Mouse (Mus musculus) intestine, embryonic 15.5 days (tissue): ENCODE data around the gene A730049H05Rik. TPM values are rescaled to one million over a fixed set of nuclear protein-coding genes. Genes with fewer than 3 reads are reported as not detected.

Experiments used
- ATAC-seq: fragments of 200-750 bp; cut with Nextera tagmentation; 2 replicates; pipeline ENCODE4 v1.8.0; 2017; ENCODE audit warnings: moderate TSS enrichment, moderate library complexity
- H3K27ac ChIP-seq: fragments of 300-500 bp; sonication (generic); 2 replicates; pipeline ENCODE4 v1.5.1; 2015; ENCODE audit warnings: mild to moderate bottlenecking, inconsistent platforms
- H3K27me3 ChIP-seq: fragments of 300-500 bp; sonication (generic); replicated peaks from 2 replicates; pipeline ENCODE4 v1.6.1; 2015; ENCODE audit warnings: inconsistent platforms
- H3K36me3 ChIP-seq: fragments of 300-500 bp; sonication (generic); 2 replicates; pipeline ENCODE4 v1.6.1; 2015; ENCODE audit warnings: inconsistent platforms
- H3K4me1 ChIP-seq: fragments of 300-500 bp; sonication (generic); replicated peaks from 2 replicates; pipeline ENCODE4 v1.6.1; 2015; ENCODE audit warnings: inconsistent platforms
- H3K4me2 ChIP-seq: fragments of 300-500 bp; sonication (generic); replicated peaks from 2 replicates; pipeline ENCODE4 v1.6.1; 2015; ENCODE audit warnings: mild to moderate bottlenecking, inconsistent platforms
- H3K4me3 ChIP-seq: fragments of 300-500 bp; sonication (generic); replicated peaks from 2 replicates; pipeline ENCODE4 v1.5.1; 2015; ENCODE audit warnings: inconsistent platforms
- H3K9ac ChIP-seq: fragments of 300-500 bp; sonication (generic); 2 replicates; pipeline ENCODE4 v1.6.1; 2015; ENCODE audit warnings: inconsistent platforms
- H3K9me3 ChIP-seq: fragments of 300-500 bp; sonication (generic); 2 replicates; pipeline ENCODE4 v1.6.1; 2016; ENCODE audit warnings: inconsistent platforms
- WGBS: fragments of 180-500 bp; shearing (Covaris S2); methylation state at CpG from one replicate; pipeline ENCODE4 v1.1.7; 2015; 5-methylcytosine and 5-hydroxymethylcytosine counted together
- polyA plus RNA-seq: library from polyadenylated mRNA; unstranded; fragments of >200 nt; fragmentation: Nextera tagmentation; extraction: Ambion mirVana; gene quantifications from 2 replicates; pipeline ENCODE4 v1.2.1, GENCODE M21; 2015

Gene A730049H05Rik
- polyA plus RNA-seq, 1 experiment from 2014 or later, result 0.36 TPM

DNA sequence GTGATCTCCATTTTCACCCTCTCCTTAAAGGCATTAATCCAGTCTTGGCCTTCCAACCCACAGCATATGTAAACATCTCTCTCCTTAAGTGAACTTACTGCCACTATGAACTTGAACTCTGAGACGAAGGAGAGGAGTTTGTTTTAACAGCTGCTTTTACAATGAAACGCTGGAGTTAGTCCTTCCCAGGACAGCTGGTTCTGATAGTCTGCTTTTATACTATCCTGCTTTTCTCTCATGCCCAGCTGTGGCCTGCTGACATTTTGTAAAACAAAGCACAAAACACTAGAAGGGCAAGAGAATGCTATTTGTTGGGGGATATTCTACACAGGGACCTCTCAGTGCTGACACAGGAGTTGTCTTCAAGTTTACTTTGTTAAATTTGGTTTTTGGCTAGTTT is 25.7 kb downstream of the A730049H05Rik start:
- no peaks in the 10 kb centered on the region for H3K27me3 ChIP-seq
- no peak overlapping the region for H3K4me3 ChIP-seq
- no peaks in the 10 kb centered on the region for H3K36me3 ChIP-seq
- no peak for ATAC-seq
- no peaks in the 10 kb centered on the region for H3K9me3 ChIP-seq
- H3K9ac ChIP-seq, result no peak overlapping the region
- no peak overlapping the region for H3K4me2 ChIP-seq
- no peak overlapping the region for H3K27ac ChIP-seq
- H3K4me1 ChIP-seq, result no peaks in the 10 kb centered on the region
- 26% methylated on average over 2 of the region's 2 CpGs for WGBS

DNA sequence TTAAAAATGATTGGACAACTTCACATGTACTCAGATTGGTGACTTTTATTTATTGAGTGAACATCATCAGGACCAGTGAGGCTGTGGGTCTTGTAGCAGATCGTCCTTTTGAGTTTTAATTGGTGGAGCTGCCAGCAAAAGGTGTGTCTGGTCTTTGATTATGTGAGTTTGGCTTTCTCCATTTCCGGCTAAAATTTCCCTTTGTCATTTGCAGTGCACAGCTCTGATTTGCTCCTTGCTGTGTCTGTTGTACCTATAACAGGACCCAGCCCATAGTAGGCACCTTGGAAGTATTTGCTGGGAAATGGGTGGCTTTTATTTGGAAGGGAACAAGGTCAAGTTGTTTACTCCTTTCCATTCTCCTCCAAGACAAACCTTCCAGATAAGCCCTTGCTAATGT is 27.2 kb downstream of the A730049H05Rik start:
- no peaks in the 10 kb centered on the region for H3K27me3 ChIP-seq
- no peak for ATAC-seq
- no peak overlapping the region for H3K9ac ChIP-seq
- H3K4me2 ChIP-seq, result no peak overlapping the region
- no peaks in the 10 kb centered on the region for H3K4me1 ChIP-seq
- no peak overlapping the region for H3K4me3 ChIP-seq
- no peaks in the 10 kb centered on the region for H3K36me3 ChIP-seq
- no peak overlapping the region for H3K27ac ChIP-seq
- WGBS, result 93% methylated on average over 2 of the region's 2 CpGs
- H3K9me3 ChIP-seq, result no peaks in the 10 kb centered on the region

DNA sequence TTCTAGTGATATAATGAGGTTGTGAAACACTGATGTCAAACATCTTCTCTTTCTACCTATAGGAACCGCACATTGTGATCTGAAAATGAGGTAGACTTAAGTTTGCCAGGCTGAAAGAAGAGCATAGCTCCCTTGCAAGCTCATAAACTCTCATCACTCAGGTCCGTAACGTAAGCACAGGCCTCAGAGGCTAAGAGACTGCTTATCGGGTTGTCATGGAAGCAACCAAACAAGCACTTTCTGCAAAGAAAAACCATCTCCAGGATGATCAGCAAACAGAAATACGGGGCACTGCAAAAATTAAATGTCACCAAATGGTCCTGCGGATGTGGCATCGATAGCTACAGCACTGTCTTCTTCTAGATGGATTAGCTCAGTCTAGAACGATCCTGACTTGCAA is 29.6 kb downstream of the A730049H05Rik start:
- Histone ChIP-seq H3K9ac (no peak overlapping the region), H3K27ac (no peak overlapping the region), H3K27me3 (no peaks in the 10 kb centered on the region), H3K4me3 (no peak overlapping the region), H3K36me3 (no peaks in the 10 kb centered on the region), H3K4me2 (no peak overlapping the region), H3K9me3 (no peaks in the 10 kb centered on the region), H3K4me1 (no peaks in the 10 kb centered on the region)
- WGBS, result 63% methylated on average over 8 of the region's 8 CpGs
- no peak for ATAC-seq

DNA sequence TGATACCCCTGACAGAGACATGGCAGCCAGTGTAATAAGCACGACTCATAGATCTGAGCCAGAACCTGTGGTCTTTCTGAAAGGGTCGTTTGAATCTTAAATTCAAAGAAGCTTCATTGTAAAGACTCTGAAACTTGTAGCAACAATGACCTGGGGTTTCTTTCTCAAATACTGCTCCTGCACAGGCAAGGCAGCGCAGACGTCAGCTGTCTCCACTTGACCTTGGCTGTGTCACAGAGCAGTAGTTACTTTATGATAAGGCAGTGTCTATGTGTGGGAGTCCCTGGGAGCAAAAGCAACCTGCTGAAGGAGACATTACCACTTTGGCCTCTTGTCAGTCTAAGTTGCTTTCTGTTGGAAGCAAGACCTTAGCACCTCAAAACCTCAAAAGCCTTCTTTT is 30.3 kb downstream of the A730049H05Rik start:
- Histone ChIP-seq H3K4me3 (no peak overlapping the region), H3K27me3 (no peaks in the 10 kb centered on the region), H3K4me1 (no peaks in the 10 kb centered on the region), H3K27ac (no peak overlapping the region), H3K9me3 (no peaks in the 10 kb centered on the region), H3K4me2 (no peak overlapping the region), H3K9ac (no peak overlapping the region), H3K36me3 (no peaks in the 10 kb centered on the region)
- ATAC-seq, result no peak
- 60% methylated on average over 4 of the region's 4 CpGs for WGBS

DNA sequence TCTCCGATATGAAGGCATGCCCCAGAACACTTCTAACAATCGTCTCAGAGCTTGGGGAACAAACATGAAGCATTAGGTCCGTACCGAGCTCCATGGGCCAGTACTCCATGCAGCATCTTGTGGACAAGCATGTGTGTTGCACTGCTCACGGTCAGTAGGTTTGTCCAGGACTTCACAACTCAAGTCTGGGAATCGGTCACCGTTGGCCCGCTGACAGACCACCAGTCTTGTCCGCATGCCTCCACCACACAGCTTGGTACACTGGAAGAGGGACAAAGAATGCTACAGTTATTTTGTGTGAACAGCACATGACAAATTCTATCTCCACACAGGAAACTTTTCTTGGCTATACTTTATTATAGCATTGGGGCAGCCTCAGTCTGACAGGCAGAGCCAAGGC is 32.9 kb downstream of the A730049H05Rik start:
- 92% methylated on average over 9 of the region's 9 CpGs for WGBS
- no peak overlapping the region for H3K9ac ChIP-seq
- H3K4me2 ChIP-seq, result no peak overlapping the region
- H3K4me3 ChIP-seq, result no peak overlapping the region
- no peak overlapping the region for H3K27ac ChIP-seq
- no peaks in the 10 kb centered on the region for H3K27me3 ChIP-seq
- no peaks in the 10 kb centered on the region for H3K9me3 ChIP-seq
- no peaks in the 10 kb centered on the region for H3K36me3 ChIP-seq
- no peaks in the 10 kb centered on the region for H3K4me1 ChIP-seq
- no peak for ATAC-seq

DNA sequence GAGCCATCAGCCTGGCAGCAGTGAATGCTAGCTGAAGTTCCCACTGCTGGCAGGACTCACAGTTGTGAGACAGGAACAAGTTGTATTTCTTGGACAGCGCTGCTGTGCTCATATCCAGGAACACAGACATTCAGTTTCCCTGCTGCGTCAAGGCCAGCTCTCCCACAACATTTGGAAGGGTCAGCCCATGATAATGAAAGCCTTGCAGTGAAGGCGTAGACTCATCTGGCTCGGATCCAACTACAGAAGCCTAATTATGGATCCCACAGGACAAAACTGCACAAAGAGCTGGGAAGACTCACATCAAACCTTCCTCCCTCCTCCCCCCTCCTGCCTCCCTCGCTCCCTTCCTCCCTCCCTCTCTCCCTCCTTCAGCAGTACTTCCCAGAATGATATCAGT is 34.0 kb downstream of the A730049H05Rik start:
- no peak overlapping the region for H3K4me2 ChIP-seq
- H3K9me3 ChIP-seq, result no peaks in the 10 kb centered on the region
- no peaks in the 10 kb centered on the region for H3K4me1 ChIP-seq
- H3K27me3 ChIP-seq, result no peaks in the 10 kb centered on the region
- H3K9ac ChIP-seq, result no peak overlapping the region
- no peak overlapping the region for H3K27ac ChIP-seq
- ATAC-seq, result peak; percentile 66
- H3K36me3 ChIP-seq, result no peaks in the 10 kb centered on the region
- no peak overlapping the region for H3K4me3 ChIP-seq
- WGBS, result 41% methylated on average over 5 of the region's 5 CpGs

DNA sequence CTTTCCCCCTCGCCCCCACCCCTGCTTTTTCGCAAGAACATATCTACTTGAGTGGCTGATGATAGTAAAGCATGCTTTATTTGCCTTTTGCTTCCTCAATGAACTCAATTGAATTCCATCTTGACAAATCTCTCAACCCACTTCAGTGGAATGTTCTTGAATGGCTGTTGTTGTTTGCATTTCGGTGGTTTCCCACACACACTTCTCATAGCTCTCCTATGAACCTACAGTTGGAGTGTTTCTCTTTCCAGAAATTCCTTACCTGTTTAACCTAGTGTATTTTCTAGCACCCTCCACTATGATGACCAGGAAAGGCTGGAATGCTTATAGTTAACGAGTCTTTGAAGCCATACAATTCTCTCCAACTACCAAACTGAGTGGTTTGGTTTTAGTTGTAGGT is 38.6 kb downstream of the A730049H05Rik start:
- no peaks in the 10 kb centered on the region for H3K36me3 ChIP-seq
- H3K4me2 ChIP-seq, result no peak overlapping the region
- H3K27ac ChIP-seq, result no peak overlapping the region
- 73% methylated on average over 4 of the region's 4 CpGs for WGBS
- no peak overlapping the region for H3K4me3 ChIP-seq
- H3K9me3 ChIP-seq, result no peaks in the 10 kb centered on the region
- H3K27me3 ChIP-seq, result no peaks in the 10 kb centered on the region
- H3K4me1 ChIP-seq, result no peaks in the 10 kb centered on the region
- no peak for ATAC-seq
- H3K9ac ChIP-seq, result no peak overlapping the region

DNA sequence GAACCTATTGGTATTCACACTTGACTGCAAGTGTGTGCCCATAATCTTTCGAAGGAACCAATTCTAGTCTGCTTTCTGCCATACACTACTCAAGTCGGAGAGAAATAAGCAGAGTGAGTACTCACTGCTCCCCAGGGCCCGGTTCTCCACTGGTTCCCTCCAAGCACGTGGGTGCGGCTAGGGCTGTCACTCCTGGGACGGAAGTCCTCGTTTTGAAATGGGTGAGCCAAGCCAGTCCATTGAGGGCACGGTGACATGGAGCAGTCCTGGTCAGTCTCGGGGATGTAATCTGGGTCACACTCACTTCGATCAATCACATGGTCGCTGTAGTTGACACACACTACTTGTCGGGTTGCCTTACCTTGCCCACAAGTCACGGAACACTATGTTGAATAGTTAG is 41.5 kb downstream of the A730049H05Rik start:
- ATAC-seq, result no peak
- no peak overlapping the region for H3K27ac ChIP-seq
- no peaks in the 10 kb centered on the region for H3K27me3 ChIP-seq
- no peak overlapping the region for H3K4me2 ChIP-seq
- no peaks in the 10 kb centered on the region for H3K4me1 ChIP-seq
- no peak overlapping the region for H3K4me3 ChIP-seq
- H3K9me3 ChIP-seq, result no peaks in the 10 kb centered on the region
- no peaks in the 10 kb centered on the region for H3K36me3 ChIP-seq
- no peak overlapping the region for H3K9ac ChIP-seq
- WGBS, result 91% methylated on average over 13 of the region's 13 CpGs

DNA sequence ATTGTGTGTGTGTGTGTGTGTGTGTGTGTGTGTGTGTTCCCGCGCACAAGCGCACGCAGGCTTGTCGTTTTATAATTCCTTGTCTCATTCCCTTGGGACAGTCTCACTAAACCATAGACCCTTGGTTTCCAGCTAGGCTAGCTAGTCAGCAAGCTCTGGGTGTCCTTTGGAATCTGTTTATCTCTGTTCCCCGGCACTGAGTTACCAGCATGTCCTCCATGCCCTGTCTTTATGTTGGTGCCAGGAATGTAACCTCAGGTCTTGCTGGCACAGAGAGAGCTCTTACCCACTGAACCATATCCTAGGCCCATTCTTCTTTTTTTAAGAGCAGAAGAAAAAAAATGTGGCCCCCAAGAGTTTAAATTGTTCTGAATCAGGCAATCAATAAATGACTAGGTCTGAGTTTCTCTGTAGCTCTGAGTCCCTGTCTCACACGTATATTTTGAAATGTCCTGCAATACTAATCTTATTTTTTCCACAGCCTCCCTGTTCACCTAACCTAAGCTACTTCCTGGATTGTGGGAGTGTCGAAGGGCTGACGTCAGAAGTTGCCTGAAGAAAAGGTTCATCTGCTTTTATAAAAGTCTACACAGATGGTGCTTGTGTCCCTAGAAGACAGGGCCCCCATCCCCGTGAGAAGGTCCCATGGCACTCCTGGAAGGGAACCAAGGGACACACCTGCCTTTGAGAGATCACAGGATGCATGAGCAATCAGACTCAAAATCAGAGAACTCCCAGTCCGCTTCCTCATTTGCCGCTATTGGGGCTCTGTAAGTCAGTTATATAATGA is 42.6 kb downstream of the A730049H05Rik start:
- Histone ChIP-seq H3K27me3 (no peaks in the 10 kb centered on the region), H3K36me3 (no peaks in the 10 kb centered on the region), H3K27ac (no peak overlapping the region), H3K9me3 (no peaks in the 10 kb centered on the region), H3K4me1 (no peaks in the 10 kb centered on the region), H3K4me3 (no peak overlapping the region), H3K9ac (no peak overlapping the region), H3K4me2 (no peak overlapping the region)
- 81% methylated on average over 12 of the region's 12 CpGs for WGBS
- no peak for ATAC-seq

DNA sequence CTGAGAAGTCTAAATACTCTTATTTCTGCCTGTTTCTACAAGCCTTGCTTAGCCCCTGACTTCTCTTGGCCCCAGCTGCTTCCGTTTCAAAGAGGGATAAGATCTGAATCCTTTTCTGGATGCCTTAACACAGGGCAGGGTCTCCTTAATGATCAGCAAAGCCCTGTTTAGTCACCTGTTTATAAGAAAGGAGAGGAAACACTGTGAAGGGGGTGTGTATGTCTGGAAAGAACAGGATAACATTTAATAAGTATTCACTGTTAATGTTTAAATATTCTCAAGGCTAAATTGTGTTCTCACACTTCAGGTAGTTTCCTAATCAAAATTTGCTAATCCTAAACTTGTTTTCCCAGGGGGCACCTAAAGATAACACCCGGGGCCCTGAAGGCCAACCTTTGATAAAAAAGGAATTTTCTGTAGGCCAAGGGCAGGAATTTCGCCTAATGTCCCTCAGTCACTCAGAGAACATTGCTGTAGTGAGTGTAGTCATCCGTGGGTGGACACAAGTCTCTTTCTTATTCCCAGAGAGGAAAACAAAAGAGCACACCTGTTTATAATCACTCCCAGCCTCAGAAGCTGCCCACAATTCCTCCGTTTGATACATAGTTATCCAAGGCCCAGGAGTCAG is 44.1 kb downstream of the A730049H05Rik start:
- Histone ChIP-seq H3K9ac (no peak overlapping the region), H3K36me3 (no peaks in the 10 kb centered on the region), H3K4me1 (no peaks in the 10 kb centered on the region), H3K27me3 (no peaks in the 10 kb centered on the region), H3K4me2 (no peak overlapping the region), H3K4me3 (no peak overlapping the region), H3K9me3 (no peaks in the 10 kb centered on the region), H3K27ac (no peak overlapping the region)
- 57% methylated on average over 5 of the region's 5 CpGs for WGBS
- peak; percentile 69; the same call in 1 of the 2 replicates for ATAC-seq

DNA sequence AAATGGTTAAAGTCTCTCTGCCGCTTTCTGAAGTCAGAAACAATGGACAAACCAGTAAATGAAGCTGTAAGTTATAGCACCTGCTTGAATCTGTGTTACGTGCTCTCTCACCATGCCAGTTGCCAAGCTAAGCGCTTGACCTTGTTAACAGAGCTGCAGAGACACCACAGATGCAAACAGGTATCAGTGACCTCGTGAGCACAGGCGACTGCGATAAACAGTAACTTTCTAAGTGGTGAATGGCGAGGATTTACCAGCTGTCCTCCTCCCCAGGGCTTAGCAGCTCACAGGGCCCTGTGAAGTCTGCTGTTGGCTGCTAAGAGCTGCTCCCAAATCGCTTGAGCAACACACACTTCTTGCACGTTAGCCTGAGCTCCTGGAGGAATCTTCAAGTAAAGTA is 46.3 kb downstream of the A730049H05Rik start:
- Histone ChIP-seq H3K27me3 (no peaks in the 10 kb centered on the region), H3K36me3 (no peaks in the 10 kb centered on the region), H3K4me1 (no peaks in the 10 kb centered on the region), H3K9ac (no peak overlapping the region), H3K4me3 (no peak overlapping the region), H3K9me3 (no peaks in the 10 kb centered on the region), H3K27ac (no peak overlapping the region), H3K4me2 (no peak overlapping the region)
- 72% methylated on average over 9 of the region's 9 CpGs for WGBS
- no peak for ATAC-seq

DNA sequence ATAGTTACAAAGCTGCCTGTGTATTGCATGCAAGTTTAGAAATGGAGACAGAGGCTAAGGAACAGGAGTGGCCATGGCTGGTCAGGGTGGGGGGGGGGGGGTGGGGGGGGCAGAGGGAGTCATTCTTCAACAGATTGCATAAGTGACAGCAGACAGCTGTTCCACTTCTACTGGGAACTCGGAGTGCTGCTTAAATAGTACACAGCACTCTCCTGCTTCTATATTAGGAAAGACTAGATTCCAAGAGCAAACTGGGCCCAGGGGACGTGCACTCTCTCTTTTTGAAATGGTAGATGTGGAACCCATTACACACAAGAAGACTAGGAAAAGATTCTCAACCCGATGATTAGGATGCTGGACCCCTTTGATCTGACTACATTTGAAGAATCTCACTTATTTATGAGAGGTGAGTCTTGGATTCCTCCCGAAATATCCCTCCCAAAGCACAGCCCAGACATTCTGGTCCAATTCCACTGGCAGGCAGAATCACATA is 52.9 kb downstream of the A730049H05Rik start, which contains the start of gene Gm15737:
Gm15737 (plus strand) TSS at position 269 of the 493 bp plus-strand sequence.
- Histone ChIP-seq H3K36me3 (no peaks in the 10 kb centered on the region), H3K27me3 (no peaks in the 10 kb centered on the region), H3K4me3 (no peak within 1 kb of the TSS), H3K9ac (0 out of 2 replicates have a peak within 1 kb of the TSS, but pooled peaks have one; percentile 6), H3K27ac (peak within 1 kb of the TSS; percentile 88), H3K4me2 (peak within 1 kb of the TSS; percentile 14; the same call in 1 of the 2 replicates), H3K9me3 (no peaks in the 10 kb centered on the region), H3K4me1 (peaks cover 11% of the 10 kb centered on the region; the same call in 1 of the 2 replicates)
- 34% methylated on average over 4 of the region's 4 CpGs for WGBS
- ATAC-seq, result peak; percentile 85
